Mouse (Mus musculus) MEL (cell line): Measurements from ENCODE around the gene Tmtc4. TPM values are rescaled to one million over a fixed set of nuclear protein-coding genes. Genes with fewer than 3 reads are reported as not detected.

Experiments
- DNase-seq: peaks from one replicate; pipeline ENCODE4 v3.0.0; 2011; ENCODE audit warnings: low read depth, low spot score
- H3K27ac ChIP-seq: 2 replicates; pipeline ENCODE4 v1.5.1; 2012; ENCODE audit warnings: low read depth, mild to moderate bottlenecking, control low read depth, low read length, moderate library complexity; ENCODE audit not compliant: control insufficient read depth
- H3K27me3 ChIP-seq, 2 experiments: fragments of 150-350 bp in 1 of 2; sonication (generic) in 1 of 2; 2 replicates each; pipeline ENCODE4 v1.6.1; 2012; ENCODE audit warnings: low read length in 2 of 2, mild to moderate bottlenecking in 2 of 2, improper control_type of control experiment in 1 of 2, moderate library complexity in 1 of 2; ENCODE audit not compliant: insufficient read depth in 2 of 2, control insufficient read depth in 1 of 2
- H3K36me3 ChIP-seq, 2 experiments: 2 replicates each; pipeline ENCODE4 v1.6.1; 2012 to 2014; ENCODE audit warnings: low read length in 2 of 2, improper control_type of control experiment in 1 of 2, inconsistent platforms in 1 of 2, mild to moderate bottlenecking in 1 of 2; ENCODE audit not compliant: insufficient read depth in 2 of 2, control insufficient read depth in 1 of 2
- H3K4me1 ChIP-seq, 2 experiments: fragments of 150-350 bp in 1 of 2; sonication (generic) in 1 of 2; 2 replicates each; pipeline ENCODE4 v1.6.1; 2012; ENCODE audit warnings: low read length in 2 of 2, improper control_type of control experiment in 1 of 2, mild to moderate bottlenecking in 1 of 2; ENCODE audit not compliant: insufficient read depth in 2 of 2, control insufficient read depth in 1 of 2
- H3K4me3 ChIP-seq, 2 experiments: fragments of 150-350 bp in 1 of 2; sonication (generic) in 1 of 2; 2 replicates each; pipeline ENCODE4 v1.5.1; 2012; ENCODE audit warnings: low read depth in 2 of 2, low read length in 2 of 2, mild to moderate bottlenecking in 2 of 2, moderate library complexity in 2 of 2, control low read depth in 1 of 2, improper control_type of control experiment in 1 of 2; ENCODE audit not compliant: control insufficient read depth in 1 of 2, insufficient read depth in 1 of 2
- H3K79me2 ChIP-seq: 2 replicates; pipeline ENCODE4 v1.6.1; 2012; ENCODE audit warnings: mild to moderate bottlenecking, low read length, moderate library complexity; ENCODE audit not compliant: control insufficient read depth, poor library complexity, insufficient read depth
- H3K9ac ChIP-seq: 2 replicates; pipeline ENCODE4 v1.6.1; 2012; ENCODE audit warnings: low read depth, mild to moderate bottlenecking, control low read depth, low read length, moderate library complexity; ENCODE audit not compliant: control insufficient read depth, poor library complexity, severe bottlenecking
- H3K9me3 ChIP-seq: fragments of 150-350 bp; sonication (generic); replicated peaks from 2 replicates; pipeline ENCODE4 v1.6.1; 2012; ENCODE audit warnings: mild to moderate bottlenecking, low read length, improper control_type of control experiment, moderate library complexity; ENCODE audit not compliant: insufficient read depth
- CHD1 ChIP-seq: IDR thresholded peaks from 2 replicates; pipeline ENCODE4 v1.6.1; 2012; ENCODE audit warnings: low read depth, mild to moderate bottlenecking, inconsistent platforms, low read length, improper control_type of control experiment
- CHD2 ChIP-seq: IDR thresholded peaks from 2 replicates; pipeline ENCODE4 v1.6.1; 2011; ENCODE audit warnings: low read length, improper control_type of control experiment
- CTCF ChIP-seq, 3 experiments: IDR thresholded peaks in 2 of 3; conservative IDR thresholded peaks in 1 of 3; 2 replicates each; pipeline ENCODE4 v1.5.1; 2011 to 2012; ENCODE audit warnings: low read length in 3 of 3, low read depth in 2 of 3, mild to moderate bottlenecking in 2 of 3, improper control_type of control experiment in 1 of 3, inconsistent platforms in 1 of 3, mixed read lengths in 1 of 3, moderate library complexity in 1 of 3; ENCODE audit not compliant: control insufficient read depth in 1 of 3, insufficient read depth in 1 of 3, poor library complexity in 1 of 3, severe bottlenecking in 1 of 3
- ELF1 ChIP-seq: IDR thresholded peaks from 2 replicates; pipeline ENCODE4 v1.6.1; 2014; ENCODE audit warnings: low read depth, mild to moderate bottlenecking, inconsistent platforms, low read length, improper control_type of control experiment, moderate library complexity
- EP300 ChIP-seq, 2 experiments: IDR thresholded peaks; 2 replicates each; pipeline ENCODE4 v1.6.1; 2011; ENCODE audit warnings: improper control_type of control experiment in 2 of 2, low read length in 2 of 2, low read depth in 1 of 2, mild to moderate bottlenecking in 1 of 2
- GABPA ChIP-seq: IDR thresholded peaks from 2 replicates; pipeline ENCODE4 v1.6.1; 2012; ENCODE audit warnings: low read depth, mild to moderate bottlenecking, inconsistent platforms, low read length, improper control_type of control experiment, moderate library complexity
- GATA1 ChIP-seq: IDR thresholded peaks from 2 replicates; pipeline ENCODE4 v1.6.1; 2011; ENCODE audit warnings: low read depth, low read length, improper control_type of control experiment
- HCFC1 ChIP-seq: IDR thresholded peaks from 2 replicates; pipeline ENCODE4 v1.6.1; 2012; ENCODE audit warnings: low read depth, mild to moderate bottlenecking, inconsistent platforms, low read length, improper control_type of control experiment, moderate library complexity
- MAFK ChIP-seq: IDR thresholded peaks from 2 replicates; pipeline ENCODE4 v1.6.1; 2011; ENCODE audit warnings: low read depth, mild to moderate bottlenecking, low read length, improper control_type of control experiment, borderline replicate concordance
- MAZ ChIP-seq: IDR thresholded peaks from 2 replicates; pipeline ENCODE4 v1.6.1; 2012; ENCODE audit warnings: low read depth, mild to moderate bottlenecking, inconsistent platforms, low read length, improper control_type of control experiment
- MYB ChIP-seq: IDR thresholded peaks from 2 replicates; pipeline ENCODE4 v1.6.1; 2011; ENCODE audit warnings: mild to moderate bottlenecking, low read depth, low read length, improper control_type of control experiment
- MYC ChIP-seq: IDR thresholded peaks from 2 replicates; pipeline ENCODE4 v1.6.1; 2011; ENCODE audit warnings: low read depth, mild to moderate bottlenecking, low read length, improper control_type of control experiment, moderate library complexity
- NELFE ChIP-seq: IDR thresholded peaks from 2 replicates; pipeline ENCODE4 v1.6.1; 2011; ENCODE audit warnings: low read depth, low read length, improper control_type of control experiment
- NRF1 ChIP-seq: IDR thresholded peaks from 2 replicates; pipeline ENCODE4 v1.6.1; 2014; ENCODE audit warnings: low read depth, mild to moderate bottlenecking, inconsistent platforms, low read length, improper control_type of control experiment, moderate library complexity; ENCODE audit not compliant: poor library complexity, insufficient read depth, severe bottlenecking
- POLR2AphosphoS2 ChIP-seq: IDR thresholded peaks from 2 replicates; pipeline ENCODE4 v1.6.1; 2011; ENCODE audit warnings: low read length, improper control_type of control experiment
- SIN3A ChIP-seq: IDR thresholded peaks from 2 replicates; pipeline ENCODE4 v1.6.1; 2012; ENCODE audit warnings: low read length, improper control_type of control experiment, inconsistent platforms
- SMC3 ChIP-seq: IDR thresholded peaks from 2 replicates; pipeline ENCODE4 v1.6.1; 2011; ENCODE audit warnings: low read depth, low read length, improper control_type of control experiment
- USF1 ChIP-seq: IDR thresholded peaks from 2 replicates; pipeline ENCODE4 v1.6.1; 2014; ENCODE audit warnings: low read depth, mild to moderate bottlenecking, inconsistent platforms, low read length, improper control_type of control experiment, moderate library complexity
- ZKSCAN1 ChIP-seq: IDR thresholded peaks from 2 replicates; pipeline ENCODE4 v1.6.1; 2012; ENCODE audit warnings: low read depth, mild to moderate bottlenecking, inconsistent platforms, low read length, improper control_type of control experiment, moderate library complexity
- ZMIZ1 ChIP-seq: IDR thresholded peaks from 2 replicates; pipeline ENCODE4 v1.6.1; 2012; ENCODE audit warnings: low read depth, mild to moderate bottlenecking, inconsistent platforms, low read length, improper control_type of control experiment, moderate library complexity
- ZNF384 ChIP-seq: IDR thresholded peaks from 2 replicates; pipeline ENCODE4 v1.6.1; 2012; ENCODE audit warnings: low read depth, mild to moderate bottlenecking, inconsistent platforms, low read length, improper control_type of control experiment
- polyA plus RNA-seq, 2 experiments: library from polyadenylated mRNA; stranded (reverse) in 1 of 2; unstranded in 1 of 2; fragments of >175 nt in 1 of 2; fragments of >200 nt in 1 of 2; gene quantifications; 2 replicates each; pipeline versions ENCODE4 v1.2.1 to v1.2.4; 2012; ENCODE audit warnings: low replicate concordance in 2 of 2, low read depth in 1 of 2; ENCODE audit not compliant: insufficient read length in 2 of 2, insufficient read depth in 1 of 2, missing spikeins in 1 of 2
- total RNA-seq: library from RNA; depleted of rRNA; stranded (reverse); fragments of 300-350 nt; gene quantifications from 2 replicates; pipeline ENCODE4 v1.2.3, GENCODE M21; 2012

The Tmtc4 gene
- total and polyA plus RNA-seq, 3 experiments = 10.4 to 11.5 TPM; not detected in 1

DNA sequence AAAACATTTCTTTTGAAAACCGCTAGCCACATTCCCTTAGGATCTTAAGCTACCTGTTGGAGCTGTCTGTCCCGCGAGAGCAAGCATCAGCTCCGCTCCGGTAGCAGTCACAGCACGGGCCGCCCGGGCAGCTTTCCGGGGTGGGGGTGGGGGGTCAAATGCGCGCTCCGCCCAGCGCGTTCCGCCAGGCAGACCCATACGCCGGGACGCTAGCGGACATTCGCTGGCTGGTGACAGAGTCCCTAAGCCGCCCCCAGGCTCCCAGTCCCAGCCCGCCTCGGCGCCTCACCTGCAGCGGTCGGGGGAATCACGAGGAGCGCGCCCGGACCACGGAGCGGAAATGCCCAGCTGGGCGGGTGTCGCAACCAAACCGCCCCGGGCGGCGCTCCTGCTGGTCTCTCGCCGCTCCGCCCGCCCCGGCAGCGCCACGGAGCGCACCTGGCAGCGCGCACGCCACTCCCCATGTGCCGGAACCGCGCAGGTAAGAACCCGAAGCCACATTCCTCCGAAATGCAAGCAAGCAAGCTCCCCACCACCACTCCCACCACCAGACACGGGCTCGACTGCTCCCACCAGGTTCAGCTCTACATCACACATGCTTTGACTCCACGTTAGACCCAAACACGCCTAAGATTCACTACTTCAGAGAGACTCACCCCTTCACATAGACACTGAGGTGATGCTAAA lies 70.9 kb downstream of the Tmtc4 start (continued):
- TF ChIP-seq MYB (no peak), NRF1 (0 out of 2 replicates have a peak, but pooled peaks have one; percentile 27), ZNF384 (no peak)

DNA sequence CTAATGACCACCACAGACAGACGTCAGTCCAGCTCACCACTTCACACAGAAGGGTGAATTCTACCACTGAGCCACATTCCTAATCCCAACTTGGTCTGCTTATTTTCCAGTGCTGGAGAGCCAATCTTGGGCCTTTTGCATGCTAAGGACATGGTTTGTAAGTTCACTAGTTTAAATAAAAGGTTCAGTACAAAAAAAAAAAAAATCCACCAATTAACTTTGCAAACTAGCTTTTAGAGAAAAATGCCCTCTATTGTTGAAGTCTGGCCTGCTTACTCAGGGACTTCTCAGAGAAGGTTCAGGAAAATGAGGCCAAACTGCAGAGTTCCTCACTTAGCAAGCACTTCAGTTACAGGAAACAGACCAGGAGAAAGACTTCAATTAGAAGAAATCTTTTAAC lies 71.7 kb downstream of the Tmtc4 start:
- H3K27ac ChIP-seq = peak overlapping the region; percentile 61; the same call in 1 of the 2 replicates

DNA sequence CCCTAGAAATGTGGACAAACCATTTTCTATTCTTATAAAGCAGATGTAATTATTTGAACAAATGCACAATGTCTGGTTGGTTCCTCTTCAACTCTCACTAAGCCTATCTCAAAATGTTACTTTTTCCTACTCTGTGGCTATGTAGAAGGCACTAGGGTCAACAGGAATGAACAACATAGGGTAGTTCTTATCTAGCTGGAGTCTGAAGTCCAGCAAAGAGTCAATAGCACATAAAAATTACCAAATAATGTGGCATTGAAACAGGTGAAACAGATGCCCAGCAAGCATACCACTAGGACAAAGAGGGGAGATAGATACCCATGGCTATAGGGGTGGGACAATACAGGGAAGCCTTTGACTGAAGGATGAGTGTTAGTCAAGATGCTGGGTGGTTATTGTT lies 72.6 kb downstream of the Tmtc4 start:
- no peak for DNase-seq
- Histone ChIP-seq H3K27me3 (no peaks in the 10 kb centered on the region), H3K4me1 (peaks cover 2 to 7% of the 10 kb centered on the region in 2 experiments; a peak in 3 of 4 replicates), H3K4me3 (no peak overlapping the region), H3K9ac (no peak overlapping the region), H3K36me3 (peaks cover 0 to 22% of the 10 kb centered on the region in 2 experiments; a peak in 2 of 4 replicates), H3K79me2 (peaks cover 20% of the 10 kb centered on the region), H3K27ac (no peak overlapping the region), H3K9me3 (no peaks in the 10 kb centered on the region)
- TF ChIP-seq GABPA (no peak), NELFE (no peak), SIN3A (no peak), MAFK (no peak), HCFC1 (no peak), CTCF (IDR thresholded peaks at IDR 0.05 in 2 of 3, conservative IDR thresholded peaks at IDR 0.05 in 1 of 3; ENCODE audit: control insufficient read depth in 1 of 3, insufficient read depth in 1 of 3, low read depth in 2 of 3, low read length in 3 of 3, poor library complexity in 1 of 3, severe bottlenecking in 1 of 3) (no peak), USF1 (no peak), MYC (no peak), ZNF384 (no peak), POLR2AphosphoS2 (no peak), SMC3 (no peak), EP300 (IDR thresholded peaks at IDR 0.05; ENCODE audit: low read depth in 1 of 2, low read length in 2 of 2) (no peak), CHD1 (no peak), CHD2 (no peak), ZMIZ1 (no peak)

More for the DNA sequence above, 71.7 kb downstream of the Tmtc4 start:
- H3K9ac ChIP-seq = peak overlapping the region; percentile 93
- no peaks in the 10 kb centered on the region for H3K9me3 ChIP-seq
- TF ChIP-seq CTCF (IDR thresholded peaks at IDR 0.05 in 2 of 3, conservative IDR thresholded peaks at IDR 0.05 in 1 of 3; ENCODE audit: control insufficient read depth in 1 of 3, insufficient read depth in 1 of 3, low read depth in 2 of 3, low read length in 3 of 3, poor library complexity in 1 of 3, severe bottlenecking in 1 of 3) (no peak), NELFE (no peak), GATA1 (no peak), MYB (no peak), HCFC1 (peak; percentile 56; the same call in 1 of the 2 replicates), ELF1 (no peak), ZKSCAN1 (no peak), MAZ (no peak), ZNF384 (peak; percentile 96)
- peak overlapping the region; percentile 85 to 95 for H3K4me3 ChIP-seq
- peak; percentile 54 for DNase-seq
- H3K79me2 ChIP-seq = peaks cover 20% of the 10 kb centered on the region
- peaks cover 0 to 22% of the 10 kb centered on the region in 2 experiments; a peak in 2 of 4 replicates for H3K36me3 ChIP-seq
- H3K27me3 ChIP-seq = no peaks in the 10 kb centered on the region
- H3K4me1 ChIP-seq = peaks cover 2 to 7% of the 10 kb centered on the region in 2 experiments; a peak in 3 of 4 replicates
